In genomic region chr17:29994459-29994858, GRCm38 (mm10) we compare ENCODE assay signal across 22 mouse cellular contexts. TPM values are rescaled to one million over a fixed set of nuclear protein-coding genes. Genes with fewer than 3 reads are reported as not detected.
DNase-seq lines count a peak whose midpoint lies in the region; ATAC-seq and TF ChIP-seq lines count a peak whose summit lies in the region.
"Had no signal": no experiment of that assay in that cellular context is flagged by ENCODE, and none has a peak within 500 bp of the region (broad histone marks: within the 10 kb centered on the region; RNA-seq: fewer than 3 reads in every experiment).

No protein-coding gene starts in this region.

- no peak for DNase-seq in forebrain, embryonic 11.5 days (ENCODE audit: low spot score)
- DNase-seq in ES-E14 (ENCODE audit: low read depth, low spot score), result no peak
- no peak for DNase-seq in lung, postnatal 4 days
- DNase-seq in cerebellum, adult 11-12 months, result no peak
- DNase-seq: adrenal gland, adult 8-10 months; B cell, adult 2 months; cerebellum, adult 18-20 months; cerebellum, adult 8-10 months; cerebellum, adult 9-11 months; cerebellum, postnatal 14 days; cerebellum, postnatal 36 days; embryo, embryonic 11 days had no signal

- peaks cover 13% of the 10 kb centered on the region for H3K4me1 ChIP-seq in forebrain, embryonic 15.5 days
- no peaks in the 10 kb centered on the region for H3K4me1 ChIP-seq in forebrain, embryonic 11.5 days (replicated peaks; ENCODE audit: control insufficient read depth, insufficient read depth, low read length)
- peaks cover 2 to 8% of the 10 kb centered on the region in 2 experiments; a peak in 1 of 4 replicates for H3K4me1 ChIP-seq in ES-E14 (ENCODE audit: control insufficient read depth in 2 of 2, insufficient read depth in 2 of 2, low read length in 2 of 2, poor library complexity in 1 of 2)
- H3K4me1 ChIP-seq: embryonic facial prominence, embryonic 13.5 days; embryonic facial prominence, embryonic 15.5 days; forebrain, embryonic 13.5 days had no signal

- H3K36me3 ChIP-seq in forebrain, embryonic 15.5 days, result no peaks in the 10 kb centered on the region
- H3K36me3 ChIP-seq in forebrain, embryonic 11.5 days (ENCODE audit: control insufficient read depth, insufficient read depth, low read length), result no peaks in the 10 kb centered on the region
- no peaks in the 10 kb centered on the region for H3K36me3 ChIP-seq in ES-E14 (ENCODE audit: control insufficient read depth, insufficient read depth, low read length, poor library complexity, severe bottlenecking)
- H3K36me3 ChIP-seq: embryonic facial prominence, embryonic 13.5 days; embryonic facial prominence, embryonic 15.5 days; forebrain, embryonic 10.5 days had no signal

- H3K9ac ChIP-seq in forebrain, embryonic 15.5 days (replicated peaks), result no peak overlapping the region
- no peak overlapping the region for H3K9ac ChIP-seq in forebrain, embryonic 11.5 days (ENCODE audit: low read length)
- no peak overlapping the region for H3K9ac ChIP-seq in ES-E14 (ENCODE audit: insufficient read depth, low read depth, low read length, poor library complexity, severe bottlenecking)
- H3K9ac ChIP-seq: embryonic facial prominence, embryonic 13.5 days; embryonic facial prominence, embryonic 15.5 days; forebrain, embryonic 13.5 days had no signal

- no peak overlapping the region for H3K4me3 ChIP-seq in forebrain, embryonic 15.5 days
- H3K4me3 ChIP-seq in forebrain, embryonic 11.5 days (ENCODE audit: low read depth, low read length), result no peak overlapping the region
- H3K4me3 ChIP-seq in ES-E14 (ENCODE audit: insufficient read depth in 1 of 2, low read depth in 1 of 2, low read length in 2 of 2, poor library complexity in 1 of 2, severe bottlenecking in 1 of 2), result no peak overlapping the region
- H3K4me3 ChIP-seq: embryonic facial prominence, embryonic 13.5 days; embryonic facial prominence, embryonic 15.5 days; erythroblast, embryonic 14.5 days; forebrain, embryonic 10.5 days; forebrain, embryonic 13.5 days had no signal

- ATAC-seq in forebrain, embryonic 15.5 days (replicated peaks), result no peak
- ATAC-seq in forebrain, embryonic 11.5 days (replicated peaks; ENCODE audit: low FRiP score), result no peak
- ATAC-seq: activated CD4-positive, CD25-positive, alpha-beta regulatory T cell, adult 4 months; CD4-positive, CD25-positive, alpha-beta regulatory T cell, adult 4 months; forebrain, embryonic 13.5 days had no signal

- in situ Hi-C loops in ES-E14 (cut with MboI; ENCODE audit: low sequenced_read_pairs in 2 of 2, unreplicated experiment in 2 of 2), result no loop called here

- WGBS in forebrain, embryonic 15.5 days, result 88% methylated on average over 4 of the region's 4 CpGs
- WGBS in forebrain, embryonic 11.5 days, result 82% methylated on average over 4 of the region's 4 CpGs

- no peaks in the 10 kb centered on the region for H3K27me3 ChIP-seq in forebrain, embryonic 15.5 days
- no peaks in the 10 kb centered on the region for H3K27me3 ChIP-seq in forebrain, embryonic 11.5 days (ENCODE audit: control insufficient read depth, insufficient read depth, low read length)
- H3K27me3 ChIP-seq: CH12.LX; embryonic facial prominence, embryonic 13.5 days; embryonic facial prominence, embryonic 15.5 days; forebrain, embryonic 13.5 days; Patski had no signal

- no peak overlapping the region for H3K4me2 ChIP-seq in forebrain, embryonic 15.5 days (replicated peaks)
- H3K4me2 ChIP-seq in forebrain, embryonic 11.5 days (ENCODE audit: low read depth, low read length, severe bottlenecking), result no peak overlapping the region
- H3K4me2 ChIP-seq: embryonic facial prominence, embryonic 13.5 days; embryonic facial prominence, embryonic 15.5 days; forebrain, embryonic 13.5 days had no signal

- H3K27ac ChIP-seq in forebrain, embryonic 15.5 days (replicated peaks), result peak overlapping the region; percentile 80; the same call in 1 of the 2 replicates
- H3K27ac ChIP-seq in forebrain, embryonic 11.5 days (ENCODE audit: low read depth, low read length), result no peak overlapping the region
- no peak overlapping the region for H3K27ac ChIP-seq in ES-E14 (ENCODE audit: insufficient read depth, low read depth, low read length, poor library complexity, severe bottlenecking)
- H3K27ac ChIP-seq: embryonic facial prominence, embryonic 13.5 days; embryonic facial prominence, embryonic 15.5 days; forebrain, embryonic 10.5 days had no signal

- H3K9me3 ChIP-seq in forebrain, embryonic 15.5 days, result no peaks in the 10 kb centered on the region
- H3K9me3 ChIP-seq in forebrain, embryonic 11.5 days (ENCODE audit: control insufficient read depth, low read length), result no peaks in the 10 kb centered on the region; the same call in 1 of the 2 replicates
- no peaks in the 10 kb centered on the region for H3K9me3 ChIP-seq in ES-E14 (ENCODE audit: control insufficient read depth, insufficient read depth, low read depth, low read length)
- H3K9me3 ChIP-seq: embryonic facial prominence, embryonic 13.5 days; embryonic facial prominence, embryonic 15.5 days; forebrain, embryonic 10.5 days; forebrain, embryonic 13.5 days had no signal

TF ChIP-seq in ES-E14, 5 proteins besides CTCF, POLR2A, EP300 and RAD21:
- TF ChIP-seq ZNF384 (IDR thresholded peaks at IDR 0.05; ENCODE audit: low read depth, low read length), result peak; percentile 41
- no peak for TF ChIP-seq ZC3H11A (IDR thresholded peaks at IDR 0.05; ENCODE audit: borderline replicate concordance, low read depth, low read length)
- TF ChIP-seq HCFC1 (IDR thresholded peaks at IDR 0.05; ENCODE audit: borderline replicate concordance, insufficient read depth, low read length), result no peak
- no peak for TF ChIP-seq MAFK (IDR thresholded peaks at IDR 0.05; ENCODE audit: insufficient read depth, low read depth, low read length)
- TF ChIP-seq CHD2 (IDR thresholded peaks at IDR 0.05; ENCODE audit: low read depth, low read length), result no peak

RNA-seq across cellular contexts. Expression of gene Zfand3, which starts 10.1 kb away (rescaled TPM):
- polyA plus RNA-seq in forebrain, embryonic 15.5 days (2015; fragmentation: Nextera tagmentation; extraction: Ambion mirVana), result 57.0 and 64.2 TPM in 2 replicates
- 55.8 and 68.6 TPM in 2 replicates for polyA plus RNA-seq in forebrain, embryonic 11.5 days (2014; fragmentation: Nextera tagmentation; extraction: Ambion mirVana)
- total RNA-seq in ES-E14 (2012; rRNA removed), result 32.2 and 43.3 TPM in 2 replicates

RNA-seq across cellular contexts. Expression of gene Mdga1, which starts 24.6 kb away (rescaled TPM):
- 11.3 and 13.4 TPM in 2 replicates for polyA plus RNA-seq in forebrain, embryonic 15.5 days (2015; fragmentation: Nextera tagmentation; extraction: Ambion mirVana)
- 6.2 and 7.4 TPM in 2 replicates for polyA plus RNA-seq in forebrain, embryonic 11.5 days (2014; fragmentation: Nextera tagmentation; extraction: Ambion mirVana)
- total RNA-seq in ES-E14 (2012; rRNA removed), result 7.1 and 15.4 TPM in 2 replicates
- polyA plus RNA-seq: activated CD4-positive, CD25-positive, alpha-beta regulatory T cell, adult 4 months; CD4-positive, CD25-positive, alpha-beta regulatory T cell, adult 4 months had no signal
